Mouse (Mus musculus): ENCODE measurements at regions not wholly inside any gene's neighbourhood (a gene's known extent, or its start where the extent isn't known, plus 50 kb on each side); places are given as distances from the start of the nearest gene placed in this dataset.

DNA sequence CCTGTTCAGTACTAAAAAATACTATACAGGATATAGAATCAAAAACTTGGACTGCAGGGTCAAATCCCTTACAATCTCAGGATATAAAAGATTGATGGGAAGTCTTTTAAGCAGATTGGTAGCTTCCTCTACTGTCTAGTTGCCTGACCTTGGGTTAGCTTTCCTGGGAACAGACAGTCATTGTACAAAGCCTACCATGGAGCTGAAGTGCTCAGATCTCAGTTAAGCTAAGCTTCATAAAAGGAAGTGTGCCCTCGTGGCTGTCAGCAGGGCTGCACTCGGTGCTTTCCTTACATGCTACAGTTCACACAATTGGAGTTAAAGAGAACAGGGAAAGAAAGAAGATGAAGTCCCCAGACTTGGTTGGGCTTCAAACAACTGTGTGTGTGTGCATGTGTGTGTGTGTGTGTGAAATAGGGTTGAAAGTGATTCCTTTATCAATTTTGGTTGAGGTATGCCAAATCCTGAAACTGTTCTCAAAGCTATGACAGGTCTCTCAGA, 338.4 kb downstream of the Gm21750 start:
- Histone ChIP-seq H3K9me3 (replicated peaks; ENCODE audit: insufficient read depth, low read length) (no peaks in the 10 kb centered on the region), H3K36me3 (ENCODE audit: control insufficient read depth in 1 of 2, insufficient read depth in 2 of 2, low read length in 2 of 2) (no peaks in the 10 kb centered on the region)

DNA sequence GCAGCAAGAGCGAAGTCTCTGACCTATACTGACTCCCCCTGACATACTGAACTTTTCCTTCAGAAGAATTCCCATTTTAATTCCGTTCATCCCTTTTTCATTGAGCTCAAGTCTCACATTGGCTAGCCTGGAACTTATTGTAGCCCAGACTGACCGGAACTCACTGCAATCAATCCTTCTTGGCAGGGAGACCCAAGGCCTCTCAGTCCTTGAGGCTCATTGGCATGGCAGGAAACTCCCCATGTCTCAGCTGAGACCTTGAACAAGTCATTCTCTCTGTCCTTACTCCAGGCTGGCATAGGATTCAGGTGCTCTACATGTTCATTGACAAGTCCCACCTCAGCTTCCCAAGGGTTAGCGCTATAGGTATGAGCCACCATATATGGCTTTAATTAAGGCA, 345.9 kb downstream of the Gm21750 start:
- TF ChIP-seq ZNF384 (IDR thresholded peaks at IDR 0.05; ENCODE audit: low read depth, low read length) (no peak), ZC3H11A (IDR thresholded peaks at IDR 0.05; ENCODE audit: low read depth, low read length) (no peak), RCOR1 (IDR thresholded peaks at IDR 0.05; ENCODE audit: low read depth, low read length) (no peak), RAD21 (IDR thresholded peaks at IDR 0.05; ENCODE audit: low read depth, low read length) (no peak), USF1 (IDR thresholded peaks at IDR 0.05; ENCODE audit: low read depth, low read length) (no peak), USF2 (IDR thresholded peaks at IDR 0.05; ENCODE audit: borderline replicate concordance in 1 of 2, insufficient read depth in 1 of 2, low read depth in 1 of 2, low read length in 2 of 2) (no peak), CHD1 (IDR thresholded peaks at IDR 0.05; ENCODE audit: low read depth, low read length) (no peak)
- Histone ChIP-seq H3K79me2 (ENCODE audit: control insufficient read depth, insufficient read depth, low read length, poor library complexity) (no peaks in the 10 kb centered on the region), H3K27ac (ENCODE audit: control insufficient read depth, low read depth, low read length) (no peak overlapping the region), H3K9me3 (replicated peaks; ENCODE audit: insufficient read depth, low read length) (no peaks in the 10 kb centered on the region), H3K27me3 (ENCODE audit: control insufficient read depth in 1 of 2, insufficient read depth in 2 of 2, low read length in 2 of 2) (no peaks in the 10 kb centered on the region), H3K4me1 (ENCODE audit: control insufficient read depth in 1 of 2, insufficient read depth in 2 of 2, low read length in 2 of 2) (no peaks in the 10 kb centered on the region), H3K4me3 (ENCODE audit: control insufficient read depth in 1 of 2, insufficient read depth in 1 of 2, low read depth in 2 of 2, low read length in 2 of 2) (no peak overlapping the region), H3K36me3 (ENCODE audit: control insufficient read depth in 1 of 2, insufficient read depth in 2 of 2, low read length in 2 of 2) (no peaks in the 10 kb centered on the region), H3K9ac (ENCODE audit: control insufficient read depth, low read depth, low read length, poor library complexity, severe bottlenecking) (no peak overlapping the region)
- no peak for DNase-seq (ENCODE audit: low read depth, low spot score)

More for the DNA sequence above, 338.4 kb downstream of the Gm21750 start:
- H3K27me3 ChIP-seq (ENCODE audit: control insufficient read depth in 1 of 2, insufficient read depth in 2 of 2, low read length in 2 of 2): no peaks in the 10 kb centered on the region
- no peak overlapping the region for H3K4me3 ChIP-seq (ENCODE audit: control insufficient read depth in 1 of 2, insufficient read depth in 1 of 2, low read depth in 2 of 2, low read length in 2 of 2)
- H3K79me2 ChIP-seq (ENCODE audit: control insufficient read depth, insufficient read depth, low read length, poor library complexity): no peaks in the 10 kb centered on the region
- H3K27ac ChIP-seq (ENCODE audit: control insufficient read depth, low read depth, low read length): no peak overlapping the region
- H3K9ac ChIP-seq (ENCODE audit: control insufficient read depth, low read depth, low read length, poor library complexity, severe bottlenecking): no peak overlapping the region
- TF ChIP-seq BHLHE40 (IDR thresholded peaks at IDR 0.05; ENCODE audit: borderline replicate concordance, low read depth, low read length) (no peak), TAL1 (IDR thresholded peaks at IDR 0.05; ENCODE audit: low read length) (no peak), ZMIZ1 (IDR thresholded peaks at IDR 0.05; ENCODE audit: low read depth, low read length) (no peak)
- H3K4me1 ChIP-seq (ENCODE audit: control insufficient read depth in 1 of 2, insufficient read depth in 2 of 2, low read length in 2 of 2): no peaks in the 10 kb centered on the region
- DNase-seq (ENCODE audit: low read depth, low spot score): no peak

DNA sequence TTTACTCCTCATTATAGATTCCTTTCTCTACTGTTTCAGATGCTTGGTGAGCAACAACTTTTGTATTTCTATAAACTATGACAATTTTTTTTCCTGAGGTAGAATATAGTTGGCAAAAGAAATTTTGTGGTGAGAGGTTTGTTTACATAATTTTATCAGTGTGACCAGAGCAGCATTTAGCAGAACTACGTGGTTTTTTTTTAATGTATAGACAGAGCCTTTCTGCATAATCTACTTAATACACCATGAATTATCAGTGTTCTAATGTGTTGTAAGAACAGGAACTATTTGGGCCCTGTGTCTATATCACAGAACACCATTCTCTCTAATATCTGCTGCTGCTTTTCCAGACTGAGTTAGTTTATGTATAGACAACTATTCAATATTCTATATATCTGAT, 350.5 kb downstream of the Gm21750 start:
- H3K4me1 ChIP-seq (ENCODE audit: control insufficient read depth in 1 of 2, insufficient read depth in 2 of 2, low read length in 2 of 2): no peaks in the 10 kb centered on the region
- H3K36me3 ChIP-seq (ENCODE audit: control insufficient read depth in 1 of 2, insufficient read depth in 2 of 2, low read length in 2 of 2): no peaks in the 10 kb centered on the region
- H3K9ac ChIP-seq (ENCODE audit: control insufficient read depth, low read depth, low read length, poor library complexity, severe bottlenecking): no peak overlapping the region
- no peak for TF ChIP-seq MYB (IDR thresholded peaks at IDR 0.05; ENCODE audit: low read depth, low read length)
- 0 out of 2 replicates have a peak, but pooled peaks have one; percentile 44 for TF ChIP-seq TCF12 (IDR thresholded peaks at IDR 0.05; ENCODE audit: low read depth, low read length)
- TF ChIP-seq ZKSCAN1 (IDR thresholded peaks at IDR 0.05; ENCODE audit: low read depth, low read length): no peak
- TF ChIP-seq TAL1 (IDR thresholded peaks at IDR 0.05; ENCODE audit: low read length): peak; percentile 50
- TF ChIP-seq MAFK (IDR thresholded peaks at IDR 0.05; ENCODE audit: borderline replicate concordance, low read depth, low read length): no peak
- peak; percentile 32; the same call in 1 of the 2 replicates for TF ChIP-seq ZNF384 (IDR thresholded peaks at IDR 0.05; ENCODE audit: low read depth, low read length)
- peak; percentile 50; the same call in 1 of the 2 replicates for TF ChIP-seq GATA1 (IDR thresholded peaks at IDR 0.05; ENCODE audit: low read depth, low read length)
- TF ChIP-seq EP300 (IDR thresholded peaks at IDR 0.05; ENCODE audit: low read depth in 1 of 2, low read length in 2 of 2): peak; percentile 59 to 64; a peak in 3 of 4 replicates
- no peak for TF ChIP-seq ELF1 (IDR thresholded peaks at IDR 0.05; ENCODE audit: low read depth, low read length)
- peak; percentile 28 for DNase-seq (ENCODE audit: low read depth, low spot score)
- H3K9me3 ChIP-seq (replicated peaks; ENCODE audit: insufficient read depth, low read length): no peaks in the 10 kb centered on the region
- no peaks in the 10 kb centered on the region for H3K27me3 ChIP-seq (ENCODE audit: control insufficient read depth in 1 of 2, insufficient read depth in 2 of 2, low read length in 2 of 2)
- H3K4me3 ChIP-seq (ENCODE audit: control insufficient read depth in 1 of 2, insufficient read depth in 1 of 2, low read depth in 2 of 2, low read length in 2 of 2): no peak overlapping the region
- no peaks in the 10 kb centered on the region for H3K79me2 ChIP-seq (ENCODE audit: control insufficient read depth, insufficient read depth, low read length, poor library complexity)
- H3K27ac ChIP-seq (ENCODE audit: control insufficient read depth, low read depth, low read length): no peak overlapping the region

All from MEL (cell line).